Mouse (Mus musculus) lung, adult 2 months (tissue): ENCODE measurements around the gene Gtf2h1.

ENCODE experiments used
- CTCF ChIP-seq: fragments of 200-500 bp; IDR thresholded peaks from 2 replicates; pipeline ENCODE4 v1.5.1; 2011; ENCODE audit warnings: mild to moderate bottlenecking, low read length, control low read depth; ENCODE audit not compliant: insufficient read depth
- POLR2A ChIP-seq: fragments of 200-500 bp; IDR thresholded peaks from 2 replicates; pipeline ENCODE4 v1.6.1; 2011; ENCODE audit warnings: low read depth, mild to moderate bottlenecking, control low read depth, low read length, borderline replicate concordance; ENCODE audit errors: extremely low read depth

DNA sequence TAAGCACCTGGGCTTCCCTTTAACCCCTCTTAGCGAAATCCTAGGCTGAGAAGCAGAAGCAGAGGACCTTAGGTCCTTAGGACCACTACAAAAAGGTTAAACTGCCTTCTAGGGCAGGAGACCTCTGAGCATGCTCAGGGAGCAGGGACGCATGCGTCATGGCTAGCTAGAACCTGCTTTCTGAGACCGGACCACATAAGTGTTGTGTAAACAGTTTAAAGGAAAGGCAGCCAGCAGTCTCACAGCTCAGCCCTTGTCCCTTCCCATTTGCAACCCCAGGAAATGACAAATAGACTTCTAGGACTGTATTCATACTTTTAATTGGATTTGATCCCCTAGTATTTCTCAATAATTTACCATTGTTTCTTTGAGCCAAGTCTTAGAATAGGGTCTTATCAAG is 44.4 kb downstream of the Gtf2h1 start:
- no peak for TF ChIP-seq CTCF
- TF ChIP-seq POLR2A: no peak
